Mouse (Mus musculus) heart, embryonic 10.5 days (tissue): ENCODE data around the gene Taf7l. TPM values are rescaled to one million over a fixed set of nuclear protein-coding genes. Genes with fewer than 3 reads are reported as not detected.
A peak's percentile ranks its signal among the peaks of the same experiment; 100 is the strongest.

Experiments
- DNase-seq: peaks from one replicate; pipeline ENCODE4 v3.0.0-alpha.2; 2017; ENCODE audit warnings: low spot score
- H3K27ac ChIP-seq: fragments of 300-500 bp; sonication (generic); 2 replicates; pipeline ENCODE4 v1.5.1; 2016; ENCODE audit warnings: mild to moderate bottlenecking
- H3K27me3 ChIP-seq: fragments of 300-500 bp; sonication (generic); 2 replicates; pipeline ENCODE4 v1.6.1; 2016; ENCODE audit warnings: mild to moderate bottlenecking; ENCODE audit not compliant: poor library complexity, insufficient read depth, severe bottlenecking
- H3K36me3 ChIP-seq: fragments of 300-500 bp; sonication (generic); 2 replicates; pipeline ENCODE4 v1.6.1; 2016; ENCODE audit warnings: mild to moderate bottlenecking, moderate library complexity
- H3K4me1 ChIP-seq: fragments of 300-500 bp; sonication (generic); 2 replicates; pipeline ENCODE4 v1.6.1; 2016; ENCODE audit warnings: mild to moderate bottlenecking
- H3K4me3 ChIP-seq: fragments of 300-500 bp; sonication (generic); 2 replicates; pipeline ENCODE4 v1.5.1; 2016; ENCODE audit warnings: mild to moderate bottlenecking, moderate library complexity
- H3K9me3 ChIP-seq: fragments of 300-500 bp; sonication (generic); 2 replicates; pipeline ENCODE4 v1.6.1; 2016; ENCODE audit warnings: mild to moderate bottlenecking, moderate library complexity
- WGBS: fragments of 180-500 bp; shearing (Covaris S2); methylation state at CpG from one replicate; pipeline ENCODE4 v1.1.7; 2016; 5-methylcytosine and 5-hydroxymethylcytosine counted together
- polyA plus RNA-seq: library from polyadenylated mRNA; unstranded; fragments of >200 nt; fragmentation: Nextera tagmentation; extraction: Ambion mirVana; gene quantifications from 2 replicates; pipeline ENCODE4 v1.2.1, GENCODE M21; 2016

Taf7l gene
- 0.18 TPM in 1 of 2 replicates, not detected in the other for polyA plus RNA-seq

DNA sequence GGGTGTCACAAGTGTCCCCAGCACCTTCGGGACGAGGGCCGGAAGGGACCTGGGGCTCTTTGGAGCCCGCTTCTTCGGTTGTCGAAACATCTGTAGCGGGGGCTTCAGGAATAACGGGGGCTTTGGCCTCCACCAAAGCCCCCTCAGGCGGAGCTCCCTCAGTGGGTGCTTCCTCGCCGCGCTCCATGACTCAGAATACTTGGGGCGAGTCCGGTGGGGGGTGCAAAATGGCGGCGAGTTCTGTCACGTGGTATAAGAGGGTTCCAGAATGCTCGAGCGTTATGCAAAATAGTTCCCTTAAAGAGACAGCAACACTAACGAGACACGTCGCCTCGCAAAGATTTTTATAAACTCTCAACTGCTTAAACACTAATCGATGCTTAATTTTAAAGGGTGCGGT, at the start of gene Taf7l:
Gene Taf7l, minus strand, starts transcription at position 201 of the 400 bp plus-strand sequence.
- WGBS = 82% methylated on average over 22 of the region's 25 CpGs
- Histone ChIP-seq H3K4me3 (no peak within 1 kb of the TSS), H3K4me1 (no peaks in the 10 kb centered on the region), H3K27me3 (peaks cover 7% of the 10 kb centered on the region; the same call in 1 of the 2 replicates), H3K36me3 (no peaks in the 10 kb centered on the region), H3K27ac (no peak within 1 kb of the TSS), H3K9me3 (peaks cover 15% of the 10 kb centered on the region)
- DNase-seq = no peak

DNA sequence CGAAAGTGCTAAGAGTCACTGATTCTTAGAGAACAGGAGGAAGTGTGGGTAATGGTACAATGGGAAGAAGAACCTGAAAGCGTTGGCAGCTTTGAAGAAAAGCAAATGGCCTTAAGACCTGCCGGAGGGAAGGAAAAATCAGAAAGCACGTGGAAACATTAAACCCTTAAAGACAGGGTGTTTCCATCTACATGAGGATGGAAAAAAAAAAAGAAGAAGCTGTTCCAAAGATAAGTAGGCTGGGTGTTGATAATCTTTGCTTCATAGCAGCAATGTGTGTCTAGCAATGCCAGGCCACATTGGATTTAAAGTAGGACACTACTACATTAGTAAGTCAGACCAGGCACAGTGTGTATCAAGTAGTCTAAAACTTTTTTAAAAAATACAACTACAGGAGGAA, 49.0 kb upstream of the Taf7l start:
- H3K4me3 ChIP-seq = no peak overlapping the region
- H3K36me3 ChIP-seq = no peaks in the 10 kb centered on the region
- no peaks in the 10 kb centered on the region for H3K4me1 ChIP-seq
- 65% methylated on average over 4 of the region's 4 CpGs for WGBS
- no peaks in the 10 kb centered on the region for H3K27me3 ChIP-seq
- no peak for DNase-seq
- H3K9me3 ChIP-seq = no peaks in the 10 kb centered on the region
- H3K27ac ChIP-seq = no peak overlapping the region

DNA sequence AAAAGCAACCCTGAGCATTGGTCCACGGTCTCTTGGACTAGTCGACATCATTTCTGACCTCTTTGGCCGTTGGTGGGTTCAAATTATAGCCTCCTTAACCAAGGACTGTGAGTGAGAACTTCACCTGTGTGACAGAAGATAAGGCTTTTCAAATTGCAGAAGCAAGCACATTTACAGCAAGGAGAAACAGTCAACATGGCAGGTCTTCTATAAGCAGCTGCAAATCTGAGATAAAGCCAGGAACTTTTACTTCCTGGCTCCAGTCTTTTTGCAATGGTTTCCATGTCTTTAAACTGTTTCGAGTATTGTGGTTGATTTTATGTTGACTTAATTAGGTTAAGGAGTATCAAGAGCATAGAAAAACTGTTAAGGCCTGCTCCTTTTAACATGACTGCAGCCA, 47.5 kb upstream of the Taf7l start:
- Histone ChIP-seq H3K27ac (no peak overlapping the region), H3K36me3 (no peaks in the 10 kb centered on the region), H3K27me3 (no peaks in the 10 kb centered on the region), H3K9me3 (no peaks in the 10 kb centered on the region), H3K4me3 (no peak overlapping the region), H3K4me1 (no peaks in the 10 kb centered on the region)
- WGBS = 78% methylated on average over 4 of the region's 4 CpGs
- no peak for DNase-seq

DNA sequence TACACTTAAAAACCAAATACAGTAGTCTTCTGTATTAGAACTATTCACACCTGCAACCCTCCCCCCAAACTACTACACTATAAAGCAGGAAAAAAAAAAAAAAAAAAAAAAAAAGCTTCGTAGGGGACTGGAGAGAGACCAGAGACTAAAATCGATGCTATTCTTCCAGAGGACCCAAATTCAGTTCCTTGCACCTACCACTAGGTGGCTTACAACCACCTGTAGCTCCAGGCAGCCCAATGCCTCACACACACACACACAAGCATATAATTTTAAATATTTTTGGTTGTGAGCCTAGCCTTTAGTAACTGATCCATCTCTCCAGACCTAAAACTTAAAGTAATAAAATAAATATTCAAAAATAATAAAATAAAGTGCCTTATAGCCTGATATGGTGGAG, 33.2 kb upstream of the Taf7l start:
- 42% methylated on average over 2 of the region's 2 CpGs for WGBS
- no peak overlapping the region for H3K4me3 ChIP-seq
- H3K27me3 ChIP-seq = no peaks in the 10 kb centered on the region
- no peak overlapping the region for H3K27ac ChIP-seq
- DNase-seq = no peak
- no peaks in the 10 kb centered on the region for H3K9me3 ChIP-seq
- no peaks in the 10 kb centered on the region for H3K4me1 ChIP-seq
- H3K36me3 ChIP-seq = no peaks in the 10 kb centered on the region

DNA sequence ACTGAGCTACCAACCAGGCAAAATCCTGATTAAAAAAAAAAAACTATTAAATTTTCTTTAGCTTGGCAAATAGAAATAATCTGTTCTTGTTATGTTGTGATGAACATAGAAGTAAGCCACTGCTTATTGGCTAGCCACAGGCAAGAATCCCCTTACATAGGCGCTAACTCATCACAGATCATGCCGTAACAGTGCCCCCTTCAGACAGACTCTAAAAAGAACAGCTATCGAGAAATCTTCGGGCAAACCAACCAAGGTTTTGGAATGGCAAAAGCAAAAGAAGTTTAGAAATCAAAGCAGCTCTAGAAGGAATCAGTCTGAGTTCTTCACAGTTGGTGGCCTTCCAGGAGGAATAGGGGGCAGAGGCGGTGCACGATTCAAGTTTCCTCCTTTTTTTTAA, 31.7 kb upstream of the Taf7l start:
- DNase-seq = no peak
- whole genome bisulfite sequencing = 60% methylated on average over 6 of the region's 6 CpGs

DNA sequence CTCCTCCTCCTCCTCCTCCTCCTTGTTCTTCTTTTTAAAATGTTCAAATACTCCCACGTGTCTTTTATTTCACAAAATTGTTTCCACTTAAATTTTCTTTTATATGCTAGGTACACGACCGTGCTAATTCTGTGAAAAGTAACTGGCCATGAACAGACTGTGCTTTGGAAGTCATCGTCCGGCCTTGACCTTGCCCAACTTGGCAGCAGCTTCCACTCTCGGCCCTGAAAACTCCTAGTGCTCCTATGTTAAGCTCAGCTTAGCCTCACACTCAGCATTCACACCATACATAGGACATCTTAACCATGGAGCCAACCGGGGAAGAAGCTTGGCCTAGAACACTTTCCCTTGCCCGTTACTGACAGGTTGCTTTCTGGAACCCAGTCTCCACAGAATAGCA, 24.4 kb upstream of the Taf7l start:
- no peaks in the 10 kb centered on the region for H3K27me3 ChIP-seq
- no peak overlapping the region for H3K4me3 ChIP-seq
- H3K9me3 ChIP-seq = no peaks in the 10 kb centered on the region
- no peaks in the 10 kb centered on the region for H3K4me1 ChIP-seq
- H3K27ac ChIP-seq = no peak overlapping the region
- H3K36me3 ChIP-seq = no peaks in the 10 kb centered on the region
- DNase-seq = no peak
- 87% methylated on average over 8 of the region's 8 CpGs for WGBS

More for the DNA sequence above, 31.7 kb upstream of the Taf7l start:
- no peaks in the 10 kb centered on the region for H3K27me3 ChIP-seq
- H3K4me1 ChIP-seq = no peaks in the 10 kb centered on the region
- no peak overlapping the region for H3K27ac ChIP-seq
- no peak overlapping the region for H3K4me3 ChIP-seq
- no peaks in the 10 kb centered on the region for H3K36me3 ChIP-seq
- no peaks in the 10 kb centered on the region for H3K9me3 ChIP-seq

DNA sequence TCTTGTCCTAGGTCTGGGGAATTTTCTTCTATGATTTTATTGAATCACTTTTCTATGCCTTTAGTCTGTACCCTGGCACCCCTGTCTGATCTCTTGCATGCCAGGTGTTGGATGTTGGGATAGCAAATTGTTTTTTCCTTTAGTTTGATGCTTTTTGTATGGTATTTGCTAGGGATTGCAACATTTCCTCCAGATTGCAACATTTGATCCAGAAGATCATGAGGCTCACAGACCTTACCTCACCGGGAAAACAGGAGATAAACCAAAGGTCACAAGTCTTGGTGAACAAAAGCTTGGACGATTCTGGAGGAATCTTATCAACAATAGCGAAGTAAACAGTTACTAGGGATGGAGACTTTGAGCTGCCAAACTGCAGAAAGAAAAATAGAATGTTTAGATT, 5.4 kb upstream of the Taf7l start:
- H3K36me3 ChIP-seq = no peaks in the 10 kb centered on the region
- DNase-seq = no peak
- no peaks in the 10 kb centered on the region for H3K9me3 ChIP-seq
- no peaks in the 10 kb centered on the region for H3K4me1 ChIP-seq
- no peak overlapping the region for H3K27ac ChIP-seq
- H3K4me3 ChIP-seq = no peak overlapping the region
- H3K27me3 ChIP-seq = no peaks in the 10 kb centered on the region
- WGBS = 43% methylated on average over 3 of the region's 3 CpGs

DNA sequence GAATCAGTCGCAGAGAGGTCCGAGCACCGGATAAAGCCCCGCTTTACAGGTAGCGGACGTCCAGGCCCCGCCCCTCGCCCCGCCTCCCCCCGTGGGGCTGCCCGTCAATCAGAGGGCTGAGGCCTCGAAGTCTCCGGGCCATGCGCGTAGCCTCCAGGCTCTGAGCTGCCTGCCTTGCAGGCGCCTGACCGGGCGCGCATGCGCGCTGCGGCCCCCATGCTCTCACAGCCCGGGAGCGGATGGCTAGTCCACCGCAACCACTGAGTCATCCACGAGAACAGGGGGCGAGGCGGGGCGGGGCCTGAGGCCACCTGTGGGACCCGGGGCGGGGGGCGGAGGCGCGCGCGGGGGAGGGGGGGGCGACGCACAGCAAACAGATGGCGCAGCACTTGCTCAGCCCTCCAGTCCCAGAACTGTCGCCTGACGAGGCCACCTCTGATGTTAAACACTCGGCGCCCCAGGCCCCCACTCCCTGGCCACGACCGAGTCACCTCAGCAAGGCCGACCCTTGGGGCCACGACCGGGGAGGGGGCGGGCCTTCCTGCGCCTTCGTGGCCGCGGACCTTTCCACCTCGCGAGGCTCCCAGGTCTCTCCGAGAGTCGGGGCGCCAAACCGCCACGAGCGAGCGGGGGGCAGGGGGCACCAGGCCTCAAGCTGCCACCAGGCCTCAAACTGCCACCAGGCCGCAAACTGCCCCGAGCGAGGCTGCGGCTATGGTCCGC, 1.1 kb downstream of the Taf7l start:
- Histone ChIP-seq H3K4me1 (no peaks in the 10 kb centered on the region), H3K27ac (no peak overlapping the region), H3K9me3 (peaks cover 15% of the 10 kb centered on the region), H3K36me3 (no peaks in the 10 kb centered on the region), H3K4me3 (peak overlapping the region; percentile 33; the same call in 1 of the 2 replicates), H3K27me3 (peaks cover 7% of the 10 kb centered on the region; the same call in 1 of the 2 replicates)
- DNase-seq = no peak
- 61% methylated on average over 63 of the region's 67 CpGs for WGBS

DNA sequence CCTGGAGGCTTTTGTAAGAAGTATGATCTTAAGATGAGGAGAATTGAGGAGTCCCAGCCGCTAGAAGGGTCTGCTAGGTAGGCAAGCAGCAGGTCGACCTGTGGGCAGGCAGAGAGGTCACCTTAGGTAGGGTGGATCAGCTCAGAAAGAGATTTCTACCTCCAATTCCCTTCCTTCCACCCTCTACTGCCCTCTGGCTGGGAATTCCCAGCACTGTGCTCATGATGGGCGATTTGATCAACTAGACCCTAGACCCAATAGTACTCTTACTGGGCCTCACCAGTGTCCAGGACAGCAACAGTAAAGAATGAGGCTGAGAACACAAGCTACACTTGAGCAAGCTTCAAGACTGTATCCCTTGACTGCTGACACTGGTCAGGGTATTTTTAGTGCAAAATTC, 49.0 kb downstream of the Taf7l start:
- Histone ChIP-seq H3K9me3 (no peaks in the 10 kb centered on the region), H3K36me3 (no peaks in the 10 kb centered on the region), H3K27me3 (peaks cover 2% of the 10 kb centered on the region; the same call in 1 of the 2 replicates), H3K4me1 (peaks cover 6% of the 10 kb centered on the region), H3K4me3 (no peak overlapping the region), H3K27ac (no peak overlapping the region)
- DNase-seq = no peak
- 45% methylated on average over 3 of the region's 3 CpGs for WGBS

DNA sequence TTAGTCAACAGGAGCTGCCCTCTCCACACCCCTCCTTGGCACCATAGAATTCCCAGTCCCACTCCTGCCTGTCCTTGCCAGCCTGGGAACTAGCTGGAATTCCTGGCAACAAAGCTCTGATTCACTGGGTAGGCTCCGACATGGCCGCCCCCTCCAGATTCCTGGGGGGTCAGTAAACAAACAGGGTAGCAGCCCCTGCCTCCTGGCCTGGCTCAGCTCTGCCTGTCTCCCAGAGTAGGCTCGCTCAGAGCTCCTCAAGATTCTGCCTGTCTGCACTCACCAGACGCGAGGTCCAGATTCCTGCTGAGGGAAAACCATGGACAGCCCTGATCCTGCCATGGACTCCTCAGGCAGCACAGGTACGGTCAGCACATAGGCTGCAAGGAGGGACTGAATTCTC, 49.5 kb downstream of the Taf7l start:
- H3K4me3 ChIP-seq = no peak overlapping the region
- H3K9me3 ChIP-seq = no peaks in the 10 kb centered on the region
- no peak for DNase-seq
- no peaks in the 10 kb centered on the region for H3K36me3 ChIP-seq
- 50% methylated on average over 6 of the region's 6 CpGs for WGBS
- H3K4me1 ChIP-seq = peaks cover 6% of the 10 kb centered on the region
- H3K27ac ChIP-seq = no peak overlapping the region
- H3K27me3 ChIP-seq = peaks cover 2% of the 10 kb centered on the region; the same call in 1 of the 2 replicates

DNA sequence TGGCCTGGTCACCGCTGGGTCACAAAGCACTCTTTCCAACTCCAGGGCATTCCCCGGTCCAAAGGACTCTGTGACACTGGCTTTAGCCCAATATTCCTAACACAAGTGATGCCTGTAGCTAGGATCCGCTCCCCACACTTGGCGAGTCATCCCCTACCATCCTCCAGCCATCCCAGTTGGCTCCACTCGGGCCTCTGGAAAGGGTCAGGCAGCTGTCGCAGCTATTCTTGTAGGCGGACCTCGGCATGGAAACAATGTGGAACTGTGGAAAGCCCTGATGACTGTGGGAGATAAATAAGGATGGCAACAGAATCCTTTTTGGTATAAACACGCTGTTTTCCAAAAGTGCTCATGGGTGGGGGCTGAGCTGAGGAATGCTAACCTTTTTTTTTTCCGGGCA, 50.5 kb downstream of the Taf7l start:
- WGBS = 66% methylated on average over 10 of the region's 10 CpGs

DNA sequence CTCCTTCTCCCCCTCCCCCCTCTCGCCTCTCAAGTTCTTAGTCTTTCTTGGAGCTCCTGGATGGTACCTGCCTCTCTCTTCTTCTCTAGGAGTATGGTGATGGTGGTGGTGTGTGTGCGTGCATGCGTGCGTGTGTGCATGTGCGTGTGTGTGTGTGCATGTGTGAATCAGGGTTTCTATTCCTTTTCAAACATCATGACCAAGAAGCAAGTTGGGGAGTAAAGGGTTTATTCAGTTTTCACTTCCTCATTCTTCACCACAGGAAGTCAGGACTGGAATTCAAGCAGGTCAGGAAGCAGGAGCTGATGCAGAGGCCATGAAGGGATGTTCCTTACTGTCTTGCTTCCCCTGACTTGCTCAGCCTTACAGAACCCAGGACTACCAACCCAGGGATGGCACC, 52.0 kb downstream of the Taf7l start:
- H3K27me3 ChIP-seq = no peaks in the 10 kb centered on the region
- no peak for DNase-seq
- no peak overlapping the region for H3K27ac ChIP-seq
- no peaks in the 10 kb centered on the region for H3K36me3 ChIP-seq
- 93% methylated on average over 5 of the region's 5 CpGs for WGBS
- H3K4me3 ChIP-seq = no peak overlapping the region
- H3K4me1 ChIP-seq = peaks cover 6% of the 10 kb centered on the region
- H3K9me3 ChIP-seq = no peaks in the 10 kb centered on the region

More for the DNA sequence above, 50.5 kb downstream of the Taf7l start:
- DNase-seq = no peak
- Histone ChIP-seq H3K27ac (no peak overlapping the region), H3K4me3 (no peak overlapping the region), H3K36me3 (no peaks in the 10 kb centered on the region), H3K4me1 (peaks cover 6% of the 10 kb centered on the region), H3K9me3 (no peaks in the 10 kb centered on the region), H3K27me3 (peaks cover 2% of the 10 kb centered on the region; the same call in 1 of the 2 replicates)

DNA sequence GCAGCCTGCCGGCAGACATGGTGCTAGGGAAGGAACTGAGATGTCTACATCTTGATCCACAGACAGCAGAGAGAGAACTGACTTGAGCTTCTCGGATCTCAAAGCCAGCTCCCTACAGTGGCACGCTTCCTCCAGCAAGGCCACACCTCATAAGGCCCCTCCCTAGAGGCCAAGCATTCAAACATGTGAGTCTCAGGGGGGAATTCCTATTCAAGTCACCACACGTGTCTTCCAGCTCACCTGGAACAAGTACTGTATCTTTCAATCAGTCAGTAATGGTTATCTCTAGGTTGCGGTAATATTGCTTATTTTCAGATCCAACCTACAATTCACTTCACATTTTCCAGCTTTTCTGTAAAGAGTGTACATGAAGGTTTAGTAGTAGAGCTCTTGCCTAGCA, 56.2 kb downstream of the Taf7l start:
- Histone ChIP-seq H3K27me3 (no peaks in the 10 kb centered on the region), H3K9me3 (no peaks in the 10 kb centered on the region), H3K36me3 (no peaks in the 10 kb centered on the region), H3K27ac (no peak overlapping the region), H3K4me3 (no peak overlapping the region), H3K4me1 (no peaks in the 10 kb centered on the region)
- no peak for DNase-seq
- 79% methylated on average over 5 of the region's 5 CpGs for WGBS

DNA sequence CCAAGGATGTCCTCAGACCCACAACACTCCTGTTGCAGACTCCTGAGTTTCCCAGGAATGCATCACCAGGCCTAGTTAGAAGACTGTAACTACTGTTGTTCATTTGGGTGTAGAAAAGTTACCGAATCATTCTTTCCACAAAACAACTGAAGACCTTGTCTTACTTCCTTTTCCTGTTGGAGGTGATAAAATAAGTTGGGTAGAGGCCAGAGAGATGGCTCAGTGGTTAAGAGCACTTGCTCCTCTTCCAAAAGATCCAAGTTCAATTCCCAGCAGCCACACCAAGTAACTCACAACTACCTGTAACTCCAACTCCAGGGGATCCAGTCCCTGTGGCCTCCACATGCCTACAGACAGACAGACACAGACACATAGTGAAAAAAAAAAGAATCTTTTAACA, 64.2 kb downstream of the Taf7l start:
- WGBS = 77% methylated on average over 1 of the region's 1 CpGs
- Histone ChIP-seq H3K36me3 (no peaks in the 10 kb centered on the region), H3K27ac (no peak overlapping the region), H3K9me3 (no peaks in the 10 kb centered on the region), H3K4me1 (no peaks in the 10 kb centered on the region), H3K27me3 (no peaks in the 10 kb centered on the region), H3K4me3 (no peak overlapping the region)
- no peak for DNase-seq
